Mouse (Mus musculus): ENCODE data around the gene Nit1.
"Not testable (repeated sequence)": the region's sequence is repeated elsewhere in the genome, so short reads cannot be mapped to it uniquely, and the experiment has no call there.

GRCm38 (mm10) chr1:171326588-171326987 lies 18.9 kb downstream of the Nit1 start:
- not testable (repeated sequence) for TF ChIP-seq CTCF (IDR thresholded peaks at IDR 0.05; ENCODE audit: borderline replicate concordance, control insufficient read depth, extremely low read depth, insufficient read depth, low read length, poor library complexity); POLR2A (IDR thresholded peaks at IDR 0.05; ENCODE audit: control insufficient read depth, extremely low read depth, insufficient read depth, low read length, poor library complexity)
